Mouse (Mus musculus) intestine, embryonic 15.5 days (tissue): ENCODE measurements around the gene Gm16181. TPM values are rescaled to one million over a fixed set of nuclear protein-coding genes. Genes with fewer than 3 reads are reported as not detected.

Experiments
- ATAC-seq: fragments of 200-750 bp; cut with Nextera tagmentation; 2 replicates; pipeline ENCODE4 v1.8.0; 2017; ENCODE audit warnings: moderate TSS enrichment, moderate library complexity
- H3K27ac ChIP-seq: fragments of 300-500 bp; sonication (generic); 2 replicates; pipeline ENCODE4 v1.5.1; 2015; ENCODE audit warnings: mild to moderate bottlenecking, inconsistent platforms
- H3K27me3 ChIP-seq: fragments of 300-500 bp; sonication (generic); replicated peaks from 2 replicates; pipeline ENCODE4 v1.6.1; 2015; ENCODE audit warnings: inconsistent platforms
- H3K36me3 ChIP-seq: fragments of 300-500 bp; sonication (generic); 2 replicates; pipeline ENCODE4 v1.6.1; 2015; ENCODE audit warnings: inconsistent platforms
- H3K4me1 ChIP-seq: fragments of 300-500 bp; sonication (generic); replicated peaks from 2 replicates; pipeline ENCODE4 v1.6.1; 2015; ENCODE audit warnings: inconsistent platforms
- H3K4me2 ChIP-seq: fragments of 300-500 bp; sonication (generic); replicated peaks from 2 replicates; pipeline ENCODE4 v1.6.1; 2015; ENCODE audit warnings: mild to moderate bottlenecking, inconsistent platforms
- H3K4me3 ChIP-seq: fragments of 300-500 bp; sonication (generic); replicated peaks from 2 replicates; pipeline ENCODE4 v1.5.1; 2015; ENCODE audit warnings: inconsistent platforms
- H3K9ac ChIP-seq: fragments of 300-500 bp; sonication (generic); 2 replicates; pipeline ENCODE4 v1.6.1; 2015; ENCODE audit warnings: inconsistent platforms
- H3K9me3 ChIP-seq: fragments of 300-500 bp; sonication (generic); 2 replicates; pipeline ENCODE4 v1.6.1; 2016; ENCODE audit warnings: inconsistent platforms
- WGBS: fragments of 180-500 bp; shearing (Covaris S2); methylation state at CpG from one replicate; pipeline ENCODE4 v1.1.7; 2015; 5-methylcytosine and 5-hydroxymethylcytosine counted together
- polyA plus RNA-seq: library from polyadenylated mRNA; unstranded; fragments of >200 nt; fragmentation: Nextera tagmentation; extraction: Ambion mirVana; gene quantifications from 2 replicates; pipeline ENCODE4 v1.2.1, GENCODE M21; 2015

Gene Gm16181
- polyA plus RNA-seq, 1 experiment from 2014 or later, result 0.59 TPM

DNA sequence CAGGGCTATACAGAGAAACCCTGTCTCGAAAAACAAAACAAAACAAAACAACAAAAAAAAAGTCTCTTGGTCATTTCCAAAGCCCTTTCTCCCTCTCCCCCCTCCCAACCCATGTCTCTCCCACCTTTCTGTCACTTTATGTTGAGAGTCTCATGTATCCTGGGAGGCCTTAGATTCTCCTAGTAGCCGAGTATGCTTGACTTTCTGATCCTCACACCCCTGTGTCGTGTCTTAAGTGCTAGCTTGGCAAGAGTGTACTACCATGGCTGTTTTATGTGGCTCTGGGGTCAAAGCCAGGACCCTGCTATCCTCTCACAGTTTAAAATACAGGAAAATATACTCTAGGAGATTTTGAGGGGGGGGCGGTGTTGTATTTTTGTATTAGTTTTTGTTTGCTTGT, 33.3 kb upstream of the Gm16181 start:
- Histone ChIP-seq H3K36me3 (no peaks in the 10 kb centered on the region), H3K27me3 (no peaks in the 10 kb centered on the region), H3K9me3 (no peaks in the 10 kb centered on the region), H3K27ac (peak overlapping the region; percentile 40; the same call in 1 of the 2 replicates), H3K4me2 (no peak overlapping the region), H3K9ac (no peak overlapping the region), H3K4me1 (0 out of 2 replicates have a peak, but pooled peaks cover 5% of the 10 kb centered on the region), H3K4me3 (no peak overlapping the region)
- WGBS, result 67% methylated on average over 4 of the region's 4 CpGs
- ATAC-seq, result no peak

DNA sequence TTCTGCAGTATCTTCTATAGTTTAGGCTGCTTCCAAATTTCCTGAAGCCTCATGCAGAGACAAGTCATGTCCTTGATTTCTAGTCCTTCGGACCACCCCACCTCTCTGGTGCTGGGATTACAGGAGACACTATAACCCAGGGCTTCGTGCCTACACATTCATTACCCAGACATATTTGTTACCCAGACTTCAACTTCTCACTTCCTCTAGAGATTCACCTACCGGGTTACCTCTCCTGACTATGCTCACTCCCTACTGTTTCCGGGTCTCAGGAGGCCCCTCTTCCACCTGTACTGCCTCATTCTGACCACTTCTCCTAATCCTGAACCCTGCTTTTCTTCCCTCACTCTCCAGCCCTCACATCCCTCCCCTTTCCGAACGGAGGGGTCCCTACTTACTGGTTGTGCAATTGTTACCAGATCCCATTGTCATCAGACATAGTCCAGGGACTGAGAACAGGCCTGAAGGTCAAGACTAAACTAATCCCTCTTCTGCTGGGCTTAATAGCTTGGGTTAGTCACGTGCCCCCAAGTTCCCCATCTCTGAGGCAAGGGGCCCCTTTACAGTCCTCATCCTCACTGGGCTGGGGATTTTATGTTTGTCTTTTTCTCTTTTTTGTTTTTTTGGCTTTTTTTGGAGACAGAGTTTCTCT, 32.5 kb upstream of the Gm16181 start, which contains the start of gene Lst1:
TSS of gene Lst1 (minus strand) at position 481 of the 652 bp plus-strand sequence.
- no peak within 1 kb of the TSS for H3K9ac ChIP-seq
- no peak within 1 kb of the TSS for H3K4me2 ChIP-seq
- no peaks in the 10 kb centered on the region for H3K27me3 ChIP-seq
- no peak within 1 kb of the TSS for H3K4me3 ChIP-seq
- H3K4me1 ChIP-seq, result 0 out of 2 replicates have a peak, but pooled peaks cover 5% of the 10 kb centered on the region
- H3K27ac ChIP-seq, result peak within 1 kb of the TSS; percentile 40; the same call in 1 of the 2 replicates
- no peaks in the 10 kb centered on the region for H3K9me3 ChIP-seq
- no peak for ATAC-seq
- WGBS, result 59% methylated on average over 7 of the region's 7 CpGs
- no peaks in the 10 kb centered on the region for H3K36me3 ChIP-seq

GRCm38 (mm10) chr17:35189186-35189585, 31.4 kb upstream of the Gm16181 start:
- Histone ChIP-seq H3K4me2 (no peak overlapping the region), H3K27me3 (no peaks in the 10 kb centered on the region), H3K4me1 (peaks cover 9% of the 10 kb centered on the region; the same call in 1 of the 2 replicates), H3K9ac (no peak overlapping the region), H3K36me3 (no peaks in the 10 kb centered on the region), H3K27ac (no peak overlapping the region), H3K4me3 (no peak overlapping the region), H3K9me3 (no peaks in the 10 kb centered on the region)
- no peak for ATAC-seq
- WGBS, result 69% methylated on average over 1 of the region's 1 CpGs

DNA sequence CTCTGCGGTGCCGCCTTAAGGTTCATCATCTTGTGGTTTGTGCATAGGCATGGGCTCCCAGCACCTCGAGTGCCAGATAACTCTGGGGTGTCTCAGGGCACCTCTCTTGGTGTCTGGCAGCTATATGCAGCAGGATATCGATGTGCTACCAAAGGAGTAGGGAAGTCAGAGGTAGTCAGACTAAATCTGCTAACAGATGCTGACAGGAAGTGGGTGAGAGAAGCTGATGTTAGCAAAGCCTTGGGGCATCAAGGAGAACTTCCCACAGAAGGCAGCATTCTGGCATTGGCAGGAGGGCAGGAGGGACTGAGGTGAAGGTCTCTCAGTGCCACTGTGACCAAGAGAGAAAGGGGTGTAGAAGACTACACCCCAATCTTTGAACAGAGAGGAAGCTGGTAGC, 30.5 kb upstream of the Gm16181 start:
- Histone ChIP-seq H3K4me2 (no peak overlapping the region), H3K27ac (no peak overlapping the region), H3K4me3 (no peak overlapping the region), H3K4me1 (peaks cover 17% of the 10 kb centered on the region), H3K27me3 (peaks cover 5% of the 10 kb centered on the region), H3K36me3 (no peaks in the 10 kb centered on the region), H3K9me3 (no peaks in the 10 kb centered on the region), H3K9ac (no peak overlapping the region)
- WGBS, result 67% methylated on average over 4 of the region's 4 CpGs
- ATAC-seq, result no peak

DNA sequence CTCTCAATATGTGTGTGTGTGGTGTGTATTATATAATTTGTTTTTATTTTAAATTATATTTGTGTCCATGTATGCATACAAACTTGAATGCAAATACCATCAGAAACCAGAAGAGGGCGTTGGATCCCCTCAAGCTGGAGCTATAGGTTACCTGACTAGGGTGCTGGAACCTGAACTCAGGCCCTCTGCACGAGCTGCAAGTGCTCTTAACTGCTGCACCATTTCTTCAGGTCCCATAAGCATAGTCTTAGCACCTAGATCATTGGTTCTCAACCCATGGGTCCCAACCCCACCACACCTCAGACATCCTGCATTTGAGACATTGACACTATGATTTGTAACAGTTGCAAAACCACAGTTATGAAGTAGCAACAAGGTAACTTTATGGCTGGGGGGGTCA, 28.9 kb upstream of the Gm16181 start:
- peaks cover 19% of the 10 kb centered on the region for H3K27me3 ChIP-seq
- WGBS, result 72% methylated on average over 2 of the region's 2 CpGs
- no peak overlapping the region for H3K4me3 ChIP-seq
- no peak for ATAC-seq
- H3K4me1 ChIP-seq, result peaks cover 19% of the 10 kb centered on the region
- H3K27ac ChIP-seq, result no peak overlapping the region
- no peaks in the 10 kb centered on the region for H3K9me3 ChIP-seq
- no peak overlapping the region for H3K9ac ChIP-seq
- no peaks in the 10 kb centered on the region for H3K36me3 ChIP-seq
- H3K4me2 ChIP-seq, result no peak overlapping the region

DNA sequence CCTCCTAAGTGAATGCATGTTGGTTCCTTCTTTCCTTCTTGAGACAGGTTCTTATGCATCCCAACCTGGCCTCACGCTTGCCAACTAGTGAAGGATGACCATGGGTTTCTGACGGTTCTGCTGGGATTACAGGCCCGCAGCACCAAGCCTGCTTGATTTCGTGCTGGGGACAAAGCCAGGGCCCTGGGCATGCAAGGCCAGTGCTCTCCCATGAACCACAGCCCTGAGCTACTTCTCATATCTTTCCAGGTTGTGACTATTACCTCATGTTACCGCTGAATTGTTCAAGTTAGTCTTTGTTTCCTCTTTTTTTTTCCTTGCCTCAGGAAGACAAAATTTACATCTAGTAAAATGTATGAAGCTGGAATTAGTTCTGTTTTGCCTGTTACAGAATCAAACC, 27.7 kb upstream of the Gm16181 start:
- 83% methylated on average over 5 of the region's 5 CpGs for WGBS
- no peak for ATAC-seq
- no peak overlapping the region for H3K4me3 ChIP-seq

DNA sequence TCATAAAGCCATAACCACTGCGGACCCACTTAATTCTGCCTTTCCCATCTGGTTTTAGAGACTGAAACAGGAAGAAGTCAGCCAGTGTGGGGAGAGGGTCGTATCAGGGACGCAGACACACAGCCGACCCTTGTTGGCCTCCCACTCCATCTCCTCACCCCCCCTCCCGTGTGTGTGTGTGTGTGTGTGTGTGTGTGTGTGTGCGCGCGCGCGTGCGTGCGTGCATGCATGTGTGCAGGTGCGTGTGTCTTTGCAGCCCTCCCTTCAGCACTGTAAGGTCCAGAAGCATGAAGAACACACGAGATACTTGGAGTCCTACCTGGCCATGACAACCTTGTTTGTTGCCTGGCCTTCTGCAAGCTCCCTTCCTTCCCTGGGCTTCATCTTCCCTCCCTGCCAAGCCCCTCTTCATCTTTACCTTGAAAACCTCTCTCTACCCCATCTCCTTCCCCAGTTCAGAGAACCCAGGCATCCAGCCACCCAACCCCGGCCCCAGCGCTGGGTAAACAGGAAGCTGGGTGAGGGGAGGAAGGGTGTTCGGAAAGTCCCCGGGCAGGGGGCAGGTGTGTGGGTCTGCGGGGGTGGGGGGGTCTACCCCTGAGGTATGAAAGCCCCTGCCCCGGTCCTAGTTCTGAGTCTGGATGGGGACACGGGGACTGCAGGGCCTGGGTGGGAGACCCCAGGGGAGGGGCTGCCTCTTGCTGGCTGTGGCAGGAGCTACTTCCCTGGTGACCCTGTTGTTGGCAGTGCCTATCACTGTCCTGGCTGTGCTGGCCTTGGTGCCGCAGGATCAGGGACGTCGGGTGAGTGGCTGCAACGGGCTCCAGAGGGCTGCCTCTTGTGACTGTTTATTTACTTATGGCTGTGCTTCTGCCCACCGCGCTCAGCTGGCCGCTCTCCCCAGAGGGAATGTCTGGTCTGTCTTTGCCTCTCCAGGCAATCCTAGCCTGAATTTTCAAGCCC, 26.5 kb upstream of the Gm16181 start, which contains the start of gene Ltb:
TSS of gene Ltb (plus strand) at position 559 of the 963 bp plus-strand sequence.
- Histone ChIP-seq H3K9me3 (no peaks in the 10 kb centered on the region), H3K4me2 (peak within 1 kb of the TSS; percentile 94), H3K36me3 (no peaks in the 10 kb centered on the region), H3K9ac (peak within 1 kb of the TSS; percentile 56), H3K27ac (no peak within 1 kb of the TSS), H3K4me1 (peaks cover 19% of the 10 kb centered on the region), H3K27me3 (peaks cover 19% of the 10 kb centered on the region), H3K4me3 (peak within 1 kb of the TSS; percentile 45)
- ATAC-seq, result no peak
- 49% methylated on average over 28 of the region's 28 CpGs for WGBS

More for the DNA sequence above, 27.7 kb upstream of the Gm16181 start:
- H3K27me3 ChIP-seq, result peaks cover 19% of the 10 kb centered on the region
- no peak overlapping the region for H3K4me2 ChIP-seq
- H3K9ac ChIP-seq, result no peak overlapping the region
- H3K4me1 ChIP-seq, result peaks cover 19% of the 10 kb centered on the region
- H3K27ac ChIP-seq, result no peak overlapping the region
- H3K36me3 ChIP-seq, result no peaks in the 10 kb centered on the region
- no peaks in the 10 kb centered on the region for H3K9me3 ChIP-seq

DNA sequence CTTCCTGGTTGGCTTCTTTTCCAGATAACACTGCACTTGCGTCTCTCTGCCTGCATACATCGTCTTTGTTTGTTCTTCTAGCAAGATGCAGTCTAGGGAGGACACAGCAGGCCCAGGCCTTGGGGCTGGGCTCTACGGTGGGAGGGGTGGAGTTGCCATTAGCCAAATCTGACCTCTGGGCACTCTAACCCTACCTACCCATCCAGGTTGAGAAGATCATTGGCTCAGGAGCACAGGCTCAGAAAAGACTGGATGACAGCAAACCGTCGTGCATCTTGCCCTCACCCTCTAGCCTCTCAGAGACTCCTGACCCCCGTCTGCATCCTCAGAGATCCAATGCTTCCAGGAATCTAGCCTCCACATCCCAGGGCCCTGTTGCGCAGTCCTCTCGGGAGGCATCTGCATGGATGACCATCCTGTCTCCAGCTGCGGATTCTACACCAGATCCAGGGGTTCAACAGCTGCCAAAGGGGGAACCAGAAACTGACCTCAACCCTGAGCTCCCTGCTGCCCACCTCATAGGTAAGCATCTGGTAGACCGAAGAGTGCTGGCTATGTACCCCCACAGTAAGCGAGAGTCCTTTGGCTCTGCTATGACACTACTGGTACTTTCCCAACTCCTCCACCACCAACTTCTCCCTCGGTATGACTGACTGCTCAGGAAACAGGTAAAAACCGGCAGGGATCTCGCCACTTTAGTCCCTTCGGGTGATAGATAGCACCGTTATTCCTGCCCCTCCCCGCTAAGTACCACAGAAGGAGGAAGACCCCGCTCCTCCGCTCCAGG, 25.6 kb upstream of the Gm16181 start:
- Histone ChIP-seq H3K4me1 (peaks cover 19% of the 10 kb centered on the region), H3K4me2 (peak overlapping the region; percentile 94), H3K9ac (peak overlapping the region; percentile 56), H3K9me3 (no peaks in the 10 kb centered on the region), H3K27ac (no peak overlapping the region), H3K27me3 (peaks cover 19% of the 10 kb centered on the region), H3K36me3 (no peaks in the 10 kb centered on the region), H3K4me3 (peak overlapping the region; percentile 45)
- 0 out of 2 replicates have a peak, but pooled peaks have one; percentile 6 for ATAC-seq
- WGBS, result 40% methylated on average over 19 of the region's 19 CpGs

DNA sequence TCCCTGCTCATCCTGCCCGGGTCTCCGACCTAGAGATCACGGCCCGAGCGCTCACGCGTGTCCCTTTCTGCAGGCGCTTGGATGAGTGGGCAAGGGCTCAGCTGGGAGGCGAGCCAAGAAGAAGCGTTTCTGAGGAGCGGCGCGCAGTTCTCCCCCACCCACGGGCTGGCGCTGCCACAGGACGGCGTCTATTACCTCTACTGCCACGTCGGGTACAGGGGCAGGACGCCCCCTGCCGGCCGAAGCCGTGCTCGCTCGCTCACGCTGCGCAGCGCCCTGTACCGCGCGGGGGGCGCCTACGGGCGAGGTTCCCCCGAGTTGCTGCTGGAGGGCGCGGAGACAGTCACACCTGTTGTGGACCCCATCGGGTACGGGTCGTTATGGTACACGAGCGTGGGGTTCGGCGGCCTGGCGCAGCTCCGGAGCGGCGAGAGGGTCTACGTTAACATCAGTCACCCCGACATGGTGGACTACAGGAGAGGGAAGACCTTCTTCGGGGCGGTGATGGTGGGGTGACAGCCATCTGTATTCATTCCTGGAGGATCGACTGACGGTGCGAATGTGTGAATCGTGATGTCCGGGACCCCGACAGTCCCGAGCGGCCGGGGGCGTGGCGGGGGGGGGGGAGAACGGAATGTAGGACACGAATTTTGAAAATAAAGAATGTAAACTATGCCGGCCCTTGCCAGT, 24.9 kb upstream of the Gm16181 start:
- peak; percentile 88 for ATAC-seq
- Histone ChIP-seq H3K9ac (peak overlapping the region; percentile 56), H3K4me1 (peaks cover 19% of the 10 kb centered on the region), H3K36me3 (no peaks in the 10 kb centered on the region), H3K4me2 (peak overlapping the region; percentile 94), H3K9me3 (no peaks in the 10 kb centered on the region), H3K27me3 (peaks cover 19% of the 10 kb centered on the region), H3K4me3 (peak overlapping the region; percentile 45), H3K27ac (no peak overlapping the region)
- under 1% methylated on average over 66 of the region's 66 CpGs for WGBS

GRCm38 (mm10) chr17:35196321-35196641, 24.4 kb upstream of the Gm16181 start:
- H3K9me3 ChIP-seq, result no peaks in the 10 kb centered on the region
- peak; percentile 27; the same call in 1 of the 2 replicates for ATAC-seq
- 35% methylated on average over 9 of the region's 9 CpGs for WGBS
- no peak overlapping the region for H3K27ac ChIP-seq
- H3K4me1 ChIP-seq, result peaks cover 19% of the 10 kb centered on the region
- H3K27me3 ChIP-seq, result peaks cover 20% of the 10 kb centered on the region
- H3K4me3 ChIP-seq, result peak overlapping the region; percentile 45
- no peaks in the 10 kb centered on the region for H3K36me3 ChIP-seq
- H3K4me2 ChIP-seq, result peak overlapping the region; percentile 94
- no peak overlapping the region for H3K9ac ChIP-seq

GRCm38 (mm10) chr17:35197126-35197525, 23.5 kb upstream of the Gm16181 start:
- Histone ChIP-seq H3K9me3 (no peaks in the 10 kb centered on the region), H3K4me1 (peaks cover 19% of the 10 kb centered on the region), H3K27ac (no peak overlapping the region), H3K36me3 (no peaks in the 10 kb centered on the region), H3K4me3 (no peak overlapping the region), H3K27me3 (peaks cover 27% of the 10 kb centered on the region), H3K9ac (no peak overlapping the region), H3K4me2 (no peak overlapping the region)
- no peak for ATAC-seq
- WGBS, result 45% methylated on average over 6 of the region's 6 CpGs
